Mouse (Mus musculus) spleen, adult 2 months (tissue): Measurements from ENCODE around the gene Cmtm8. TPM values are rescaled to one million over a fixed set of nuclear protein-coding genes. Genes with fewer than 3 reads are reported as not detected.

Experiments
- DNase-seq, 2 experiments: peaks; one replicate each; pipeline versions ENCODE4 v3.0.0 to v3.0.0-alpha.2; 2012 to 2021; ENCODE audit warnings: low spot score in 2 of 2, low read depth in 1 of 2
- H3K27ac ChIP-seq: fragments of 200-500 bp; 2 replicates; pipeline ENCODE4 v1.5.1; 2012; ENCODE audit warnings: low read length, inconsistent platforms; ENCODE audit not compliant: insufficient read depth
- H3K27me3 ChIP-seq: fragments of 200-500 bp; 2 replicates; pipeline ENCODE4 v1.6.1; 2012; ENCODE audit warnings: mild to moderate bottlenecking, moderate library complexity, low read length, inconsistent platforms; ENCODE audit not compliant: control insufficient read depth, insufficient read depth
- H3K36me3 ChIP-seq: fragments of 200-500 bp; 2 replicates; pipeline ENCODE4 v1.6.1; 2012; ENCODE audit warnings: mild to moderate bottlenecking, low read length, inconsistent platforms; ENCODE audit not compliant: control insufficient read depth, insufficient read depth
- H3K4me1 ChIP-seq: fragments of 200-500 bp; 2 replicates; pipeline ENCODE4 v1.6.1; 2011; ENCODE audit warnings: inconsistent platforms; ENCODE audit not compliant: control insufficient read depth, insufficient read depth, insufficient read length
- H3K4me3 ChIP-seq: fragments of 200-500 bp; 2 replicates; pipeline ENCODE4 v1.5.1; 2011; ENCODE audit warnings: mild to moderate bottlenecking, inconsistent platforms; ENCODE audit not compliant: insufficient read depth, insufficient read length; ENCODE audit errors: extremely low read depth
- CTCF ChIP-seq: fragments of 200-500 bp; IDR thresholded peaks from 2 replicates; pipeline ENCODE4 v1.5.1; 2011; ENCODE audit warnings: mild to moderate bottlenecking, inconsistent platforms; ENCODE audit not compliant: insufficient read depth, insufficient read length, insufficient replicate concordance; ENCODE audit errors: extremely low read depth
- POLR2A ChIP-seq: fragments of 200-500 bp; IDR thresholded peaks from 2 replicates; pipeline ENCODE4 v1.6.1; 2011; ENCODE audit warnings: low read depth, low read length, inconsistent platforms
- WGBS: fragments of 180-500 bp; shearing (Covaris S2); methylation state at CpG from one replicate; pipeline ENCODE4 v1.1.7; 2018; 5-methylcytosine and 5-hydroxymethylcytosine counted together
- polyA plus RNA-seq: library from polyadenylated mRNA; depleted of rRNA; stranded (reverse); fragments of >200 nt; gene quantifications from 2 replicates; pipeline ENCODE4 v1.2.3, GENCODE M21; 2012

Gene Cmtm8
- polyA plus RNA-seq, 1 experiment, result 5.8 TPM

DNA sequence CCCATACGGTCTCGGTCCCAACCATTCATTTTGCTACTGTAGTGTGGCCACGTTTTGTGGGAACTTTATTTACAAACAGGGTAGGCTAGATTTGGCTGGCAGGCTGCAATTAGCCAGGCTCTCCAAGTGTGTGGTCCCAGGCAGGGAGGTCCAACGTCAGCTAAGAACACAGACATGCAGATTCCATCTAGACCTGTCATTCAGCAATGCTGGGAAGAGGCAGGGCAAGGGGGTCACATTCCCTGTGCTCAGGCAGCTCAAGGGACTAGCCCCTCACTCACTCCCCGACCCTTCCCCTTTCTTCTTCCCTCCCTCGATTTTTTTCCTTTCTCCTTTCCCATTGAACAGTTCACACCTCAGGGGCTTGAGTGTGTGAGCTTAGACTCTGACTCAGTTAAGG, 45.1 kb downstream of the Cmtm8 start:
- TF ChIP-seq CTCF, result no peak
- no peak for TF ChIP-seq POLR2A
- WGBS, result 84% methylated on average over 6 of the region's 6 CpGs
- Histone ChIP-seq H3K4me3 (no peak overlapping the region), H3K27ac (no peak overlapping the region), H3K4me1 (peaks cover 10% of the 10 kb centered on the region; the same call in 1 of the 2 replicates), H3K27me3 (no peaks in the 10 kb centered on the region), H3K36me3 (no peaks in the 10 kb centered on the region)
- DNase-seq, result no peak

DNA sequence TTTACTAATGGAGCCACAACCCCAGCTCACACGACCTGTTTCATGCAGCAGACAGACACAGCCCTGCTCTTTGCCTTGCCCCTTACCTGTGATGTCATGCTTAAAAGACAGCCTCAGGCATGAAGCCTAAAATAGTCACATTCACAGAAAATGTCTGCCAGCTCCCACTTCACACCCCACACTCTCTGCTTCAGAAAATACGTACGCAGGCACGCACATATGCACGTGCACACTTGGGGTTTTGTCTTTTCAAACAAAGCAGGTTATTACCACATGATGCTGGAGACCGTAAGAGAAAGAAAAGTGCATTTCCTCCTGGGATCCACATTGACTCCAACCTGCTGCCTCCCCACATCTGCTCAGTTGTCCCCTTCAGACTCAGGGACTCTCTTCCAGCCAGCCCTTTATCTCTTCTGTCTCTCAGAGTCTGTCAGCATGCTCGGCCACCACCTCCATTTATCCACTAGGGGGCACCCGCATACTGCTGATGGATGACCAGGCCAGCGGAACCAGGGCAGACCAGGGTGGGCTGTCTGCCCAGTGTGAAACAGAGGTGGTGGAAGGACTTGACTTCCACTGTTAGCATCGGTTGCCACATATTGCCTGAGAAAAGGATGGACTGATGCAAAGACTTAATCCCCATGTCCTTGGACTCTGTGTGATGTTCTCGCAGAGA, 46.5 kb downstream of the Cmtm8 start:
- no peak overlapping the region for H3K27ac ChIP-seq
- no peaks in the 10 kb centered on the region for H3K36me3 ChIP-seq
- DNase-seq, result peak in 1 of 2 experiments; percentile 83
- TF ChIP-seq POLR2A, result no peak
- peak; percentile 89; the same call in 1 of the 2 replicates for TF ChIP-seq CTCF
- no peaks in the 10 kb centered on the region for H3K27me3 ChIP-seq
- peaks cover 12% of the 10 kb centered on the region; the same call in 1 of the 2 replicates for H3K4me1 ChIP-seq
- 60% methylated on average over 11 of the region's 11 CpGs for WGBS
- no peak overlapping the region for H3K4me3 ChIP-seq

DNA sequence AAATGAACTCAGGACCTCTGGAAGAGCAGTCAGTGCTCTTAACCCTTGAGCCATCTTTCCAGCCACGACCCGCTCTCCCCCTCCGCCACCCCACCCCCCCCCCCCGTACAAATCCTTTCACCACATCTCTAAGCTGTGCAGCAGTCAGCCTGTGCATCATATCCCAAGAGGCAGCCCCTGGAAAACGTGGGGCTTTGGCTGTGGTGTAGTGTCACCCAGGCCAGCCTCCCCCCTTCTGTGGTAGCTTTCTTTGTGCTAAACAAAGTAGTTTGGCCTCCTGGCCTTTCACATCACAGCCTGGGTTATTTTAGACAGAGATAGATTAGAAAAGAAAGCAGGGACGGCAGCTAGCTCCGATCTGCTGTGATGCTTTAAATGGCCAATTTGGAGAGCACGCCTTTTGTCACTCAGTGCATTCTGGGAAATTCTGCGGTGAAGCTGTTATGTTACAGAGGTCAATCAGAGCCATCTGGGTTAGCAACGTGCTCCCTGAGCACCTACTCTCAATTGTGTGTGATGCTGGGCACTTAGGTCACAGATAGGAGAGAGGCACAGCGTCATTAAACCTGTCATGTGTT, 47.4 kb downstream of the Cmtm8 start:
- peaks cover 12% of the 10 kb centered on the region; the same call in 1 of the 2 replicates for H3K4me1 ChIP-seq
- no peak overlapping the region for H3K4me3 ChIP-seq
- H3K27ac ChIP-seq, result no peak overlapping the region
- H3K27me3 ChIP-seq, result no peaks in the 10 kb centered on the region
- H3K36me3 ChIP-seq, result no peaks in the 10 kb centered on the region
- TF ChIP-seq POLR2A (no peak), CTCF (no peak)
- DNase-seq, result no peak
- WGBS, result 72% methylated on average over 11 of the region's 11 CpGs

DNA sequence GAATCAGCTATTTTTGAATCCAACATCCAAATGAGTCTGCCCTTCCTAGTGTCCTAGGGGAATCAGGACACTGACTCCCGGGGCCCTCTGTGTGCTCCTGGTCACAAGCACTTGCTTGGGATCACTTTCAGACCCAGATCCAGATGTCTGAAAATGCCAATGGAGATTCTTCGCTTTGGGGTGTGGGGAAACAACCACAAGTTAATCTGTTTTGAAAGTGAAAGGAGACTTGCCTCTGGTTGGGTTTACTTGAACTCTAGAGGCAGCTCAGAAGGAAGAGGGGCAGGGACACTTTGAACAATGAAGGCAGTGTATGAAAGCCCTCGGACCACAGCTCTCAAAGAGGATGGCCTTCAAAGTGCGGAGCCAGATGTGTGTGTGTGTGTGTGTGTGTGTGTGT, 49.5 kb downstream of the Cmtm8 start:
- peak overlapping the region; percentile 61 for H3K27ac ChIP-seq
- WGBS, result 28% methylated on average over 4 of the region's 4 CpGs
- DNase-seq, result no peak

DNA sequence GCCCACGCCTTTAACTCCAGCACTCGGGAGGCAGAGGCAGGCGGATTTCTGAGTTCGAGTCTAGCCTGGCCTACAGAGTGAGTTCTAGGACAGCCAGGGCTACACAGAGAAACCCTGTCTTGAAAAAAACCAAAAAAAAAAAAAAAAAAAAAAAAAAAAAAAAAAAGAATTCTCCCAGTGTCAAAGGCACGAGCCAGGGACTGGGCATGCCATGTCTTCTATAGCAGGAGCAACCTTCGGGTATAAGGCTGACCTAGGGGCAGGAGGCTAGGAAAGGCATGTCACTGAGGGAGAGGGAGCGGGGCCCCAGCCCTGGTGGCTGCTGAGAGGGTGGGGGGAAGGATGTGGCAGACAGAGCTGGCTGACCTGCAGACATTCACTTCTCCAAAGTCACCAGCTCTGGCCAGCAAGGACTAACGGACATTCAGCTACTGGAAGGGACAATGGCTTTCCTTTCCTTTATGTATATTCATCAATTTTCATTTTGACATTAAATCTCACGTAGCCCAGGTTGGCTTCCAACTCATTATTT, 50.1 kb downstream of the Cmtm8 start:
- Histone ChIP-seq H3K4me3 (no peak overlapping the region), H3K4me1 (peaks cover 12% of the 10 kb centered on the region; the same call in 1 of the 2 replicates), H3K36me3 (no peaks in the 10 kb centered on the region), H3K27ac (no peak overlapping the region), H3K27me3 (no peaks in the 10 kb centered on the region)
- TF ChIP-seq CTCF (no peak), POLR2A (no peak)
- DNase-seq, result no peak
- WGBS, result 51% methylated on average over 9 of the region's 9 CpGs

More for the DNA sequence above, 49.5 kb downstream of the Cmtm8 start:
- H3K4me3 ChIP-seq, result no peak overlapping the region
- H3K27me3 ChIP-seq, result no peaks in the 10 kb centered on the region
- no peak for TF ChIP-seq CTCF
- no peak for TF ChIP-seq POLR2A
- no peaks in the 10 kb centered on the region for H3K36me3 ChIP-seq
- peaks cover 12% of the 10 kb centered on the region; the same call in 1 of the 2 replicates for H3K4me1 ChIP-seq

DNA sequence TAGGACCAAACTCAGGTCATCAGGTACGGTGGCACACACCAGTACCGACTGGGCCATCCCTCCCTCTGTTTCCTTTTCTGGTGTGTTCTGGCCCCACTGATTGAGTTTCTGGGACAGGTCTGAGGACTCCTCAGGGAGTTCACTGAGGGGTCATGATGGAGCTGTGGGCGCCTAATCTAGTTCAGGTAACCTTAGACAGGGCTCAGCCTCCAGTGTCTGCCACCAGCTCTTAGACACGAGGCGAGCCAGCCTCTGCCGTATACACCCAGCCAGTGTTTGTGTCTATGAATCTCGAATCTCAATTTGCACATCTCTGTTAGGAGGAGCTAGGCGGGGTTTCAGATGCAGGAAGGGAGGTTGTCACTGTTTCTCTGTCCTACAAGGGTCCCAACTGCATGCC, 54.0 kb downstream of the Cmtm8 start:
- WGBS, result 61% methylated on average over 8 of the region's 8 CpGs
- H3K4me1 ChIP-seq, result peaks cover 17% of the 10 kb centered on the region
- no peak overlapping the region for H3K27ac ChIP-seq
- TF ChIP-seq POLR2A (no peak), CTCF (no peak)
- no peaks in the 10 kb centered on the region for H3K27me3 ChIP-seq
- no peaks in the 10 kb centered on the region for H3K36me3 ChIP-seq
- DNase-seq, result no peak
- no peak overlapping the region for H3K4me3 ChIP-seq

DNA sequence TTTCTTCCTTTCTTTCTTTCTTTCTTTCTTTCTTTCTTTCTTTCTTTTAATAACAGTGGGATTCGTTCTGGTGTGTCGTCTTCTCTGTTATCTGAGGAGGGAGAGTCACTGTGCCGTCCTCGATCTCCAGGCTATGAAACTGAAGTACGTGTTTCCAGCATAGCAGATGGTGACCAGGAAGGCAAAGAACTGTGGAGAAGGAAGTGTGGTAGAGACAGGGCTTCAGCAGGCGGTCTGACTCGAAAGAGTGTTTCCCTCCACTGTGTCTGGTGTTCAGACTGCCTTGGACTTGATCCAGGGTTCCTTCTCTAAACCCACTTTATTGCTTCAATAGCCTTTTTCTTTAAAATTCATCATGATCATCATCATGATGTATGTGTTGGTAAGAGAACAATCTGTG, 54.4 kb downstream of the Cmtm8 start:
- peaks cover 14% of the 10 kb centered on the region for H3K4me1 ChIP-seq
- no peak overlapping the region for H3K27ac ChIP-seq
- WGBS, result 31% methylated on average over 7 of the region's 7 CpGs
- no peaks in the 10 kb centered on the region for H3K36me3 ChIP-seq
- no peak for DNase-seq
- no peaks in the 10 kb centered on the region for H3K27me3 ChIP-seq
- TF ChIP-seq POLR2A, result no peak
- TF ChIP-seq CTCF, result no peak
- H3K4me3 ChIP-seq, result no peak overlapping the region
